Mouse (Mus musculus) adrenal gland, postnatal 25 days (tissue): Measurements from ENCODE around the gene Dcps. TPM values are rescaled to one million over a fixed set of nuclear protein-coding genes. Genes with fewer than 3 reads are reported as not detected.
"Not testable (repeated sequence)": the region's sequence is repeated elsewhere in the genome, so short reads cannot be mapped to it uniquely, and the experiment has no call there.

Experiments used
- DNase-seq: peaks from one replicate; pipeline ENCODE4 v3.0.0; 2021; ENCODE audit warnings: mixed read lengths
- total RNA-seq: library from RNA; stranded (reverse); gene quantifications from 2 replicates; pipeline ENCODE4 v1.2.3, GENCODE M21; 2021

Dcps gene
- total RNA-seq, 1 experiment from 2014 or later: 27.3 TPM

- no peak for DNase-seq
Observed at GRCm38 (mm10) chr9:35176124-35176659, 331 bp upstream of the Dcps start.

GRCm38 (mm10) chr9:35173331-35173730 lies 2.5 kb downstream of the Dcps start:
- DNase-seq: no peak

- no peak for DNase-seq
Observed at GRCm38 (mm10) chr9:35170071-35170470, 5.8 kb downstream of the Dcps start.

- DNase-seq: no peak
Observed at GRCm38 (mm10) chr9:35166798-35167635, 8.8 kb downstream of the Dcps start.

GRCm38 (mm10) chr9:35166144-35166797 lies 9.6 kb downstream of the Dcps start:
- no peak for DNase-seq

- DNase-seq: no peak
Observed at GRCm38 (mm10) chr9:35164142-35164874, 11.6 kb downstream of the Dcps start.

GRCm38 (mm10) chr9:35163011-35163690 lies 12.7 kb downstream of the Dcps start:
- peak; percentile 49 for DNase-seq

- no peak for DNase-seq
Observed at GRCm38 (mm10) chr9:35161721-35162120, 14.1 kb downstream of the Dcps start.

- no peak for DNase-seq
Observed at GRCm38 (mm10) chr9:35160662-35161061, 15.2 kb downstream of the Dcps start.

- no peak for DNase-seq
Observed at GRCm38 (mm10) chr9:35158477-35158876, 17.4 kb downstream of the Dcps start.

GRCm38 (mm10) chr9:35156862-35157261 lies 19.0 kb downstream of the Dcps start:
- DNase-seq: no peak

- no peak for DNase-seq
Observed at GRCm38 (mm10) chr9:35156002-35156710, 19.7 kb downstream of the Dcps start.

GRCm38 (mm10) chr9:35152923-35153322 lies 22.9 kb downstream of the Dcps start:
- DNase-seq: no peak

- not testable (repeated sequence) for DNase-seq
Observed at GRCm38 (mm10) chr9:35148822-35149221, 27.0 kb downstream of the Dcps start.

- DNase-seq: not testable (repeated sequence)
Observed at GRCm38 (mm10) chr9:35147261-35147660, 28.6 kb downstream of the Dcps start.

- no peak for DNase-seq
Observed at GRCm38 (mm10) chr9:35145829-35146228, 30.0 kb downstream of the Dcps start.

- no peak for DNase-seq
Observed at GRCm38 (mm10) chr9:35145118-35145517, 30.7 kb downstream of the Dcps start.

- DNase-seq: no peak
Observed at GRCm38 (mm10) chr9:35142221-35142620, 33.6 kb downstream of the Dcps start.

GRCm38 (mm10) chr9:35139231-35139744 lies 36.6 kb downstream of the Dcps start:
- DNase-seq: no peak

GRCm38 (mm10) chr9:35138029-35138428 lies 37.8 kb downstream of the Dcps start:
- no peak for DNase-seq

- peak; percentile 38 for DNase-seq
Observed at GRCm38 (mm10) chr9:35135575-35135974, 40.3 kb downstream of the Dcps start.
